Mouse (Mus musculus) liver, postnatal 0 days (tissue): Measurements from ENCODE around the gene Vmn1r198. TPM values are rescaled to one million over a fixed set of nuclear protein-coding genes. Genes with fewer than 3 reads are reported as not detected.
"Not testable (repeated sequence)": the region's sequence is repeated elsewhere in the genome, so short reads cannot be mapped to it uniquely, and the experiment has no call there.

Source experiments
- ATAC-seq: fragments of 200-750 bp; cut with Nextera tagmentation; 2 replicates; pipeline ENCODE4 v1.8.0; 2017; ENCODE audit warnings: mild to moderate bottlenecking, moderate library complexity
- DNase-seq: peaks from one replicate; pipeline ENCODE4 v3.0.0-alpha.2; 2016
- H3K27ac ChIP-seq: fragments of 300-500 bp; sonication (generic); 2 replicates; pipeline ENCODE4 v1.5.1; 2014; ENCODE audit warnings: antibody characterized with exemption, moderate library complexity, mild to moderate bottlenecking, low read depth
- H3K27me3 ChIP-seq: fragments of 300-500 bp; sonication (generic); 2 replicates; pipeline ENCODE4 v1.6.1; 2014; ENCODE audit warnings: low read length, control low read depth, mixed read lengths; ENCODE audit not compliant: insufficient read depth
- H3K36me3 ChIP-seq: fragments of 300-500 bp; sonication (generic); replicated peaks from 2 replicates; pipeline ENCODE4 v1.6.1; 2014; ENCODE audit warnings: mild to moderate bottlenecking, control low read depth, low read length, moderate library complexity, mixed read lengths; ENCODE audit not compliant: insufficient read depth
- H3K4me1 ChIP-seq: fragments of 300-500 bp; sonication (generic); 2 replicates; pipeline ENCODE4 v1.6.1; 2014; ENCODE audit warnings: antibody characterized with exemption, mild to moderate bottlenecking, control low read depth; ENCODE audit not compliant: insufficient read depth
- H3K4me2 ChIP-seq: fragments of 300-500 bp; sonication (generic); 2 replicates; pipeline ENCODE4 v1.6.1; 2014; ENCODE audit warnings: low read depth, mild to moderate bottlenecking, low read length, moderate library complexity, mixed read lengths
- H3K4me3 ChIP-seq: fragments of 300-500 bp; sonication (generic); 2 replicates; pipeline ENCODE4 v1.5.1; 2014; ENCODE audit warnings: low read depth, low read length
- H3K9ac ChIP-seq: fragments of 300-500 bp; sonication (generic); replicated peaks from 2 replicates; pipeline ENCODE4 v1.6.1; 2014; ENCODE audit warnings: mild to moderate bottlenecking, moderate library complexity
- H3K9me3 ChIP-seq: fragments of 300-500 bp; sonication (generic); 2 replicates; pipeline ENCODE4 v1.6.1; 2016; ENCODE audit warnings: mild to moderate bottlenecking, control low read depth, low read length, mixed read lengths
- CTCF ChIP-seq: sonication (generic); IDR thresholded peaks from 2 replicates; pipeline ENCODE4 v1.5.1; 2016; ENCODE audit warnings: antibody characterized with exemption, low read depth
- EP300 ChIP-seq: IDR thresholded peaks from 2 replicates; pipeline ENCODE4 v1.6.1; 2016; ENCODE audit warnings: antibody characterized with exemption, low read depth, mild to moderate bottlenecking
- WGBS: fragments of 180-500 bp; shearing (Covaris S2); extraction: QIAGEN DNeasy Blood & Tissue Kit; methylation state at CpG from one replicate; pipeline ENCODE4 v1.1.7; 2014; ENCODE audit not compliant: insufficient replicate concordance; 5-methylcytosine and 5-hydroxymethylcytosine counted together
- polyA plus RNA-seq: library from polyadenylated mRNA; unstranded; fragments of >200 nt; fragmentation: Nextera tagmentation; extraction: Ambion mirVana; gene quantifications from 2 replicates; pipeline ENCODE4 v1.2.1, GENCODE M21; 2015

Vmn1r198 gene
- polyA plus RNA-seq, 1 experiment from 2014 or later, result not detected

- H3K27me3 ChIP-seq, result no peaks in the 10 kb centered on the region
- no peak for DNase-seq
- no peaks in the 10 kb centered on the region for H3K4me1 ChIP-seq
- no peak for ATAC-seq
- TF ChIP-seq EP300 (no peak), CTCF (no peak)
- H3K4me2 ChIP-seq, result no peak overlapping the region
- H3K27ac ChIP-seq, result no peak overlapping the region
- H3K4me3 ChIP-seq, result no peak overlapping the region
- WGBS, result 74% methylated on average over 1 of the region's 1 CpGs
- no peak overlapping the region for H3K9ac ChIP-seq
- no peaks in the 10 kb centered on the region for H3K36me3 ChIP-seq
- H3K9me3 ChIP-seq, result no peaks in the 10 kb centered on the region
These were observed 14.6 kb upstream of the Vmn1r198 start for GRCm38 (mm10) chr13:22335565-22335964.

GRCm38 (mm10) chr13:22350813-22351212 lies 649 bp downstream of the Vmn1r198 start:
- Histone ChIP-seq H3K9me3 (no peaks in the 10 kb centered on the region), H3K4me2 (no peak overlapping the region), H3K4me1 (no peaks in the 10 kb centered on the region), H3K27me3 (no peaks in the 10 kb centered on the region), H3K36me3 (no peaks in the 10 kb centered on the region), H3K4me3 (no peak overlapping the region), H3K9ac (no peak overlapping the region), H3K27ac (no peak overlapping the region)
- 73% methylated on average over 1 of the region's 1 CpGs for whole genome bisulfite sequencing
- DNase-seq (no peak), ATAC-seq (no peak)
- TF ChIP-seq EP300 (no peak), CTCF (no peak)

GRCm38 (mm10) chr13:22379518-22379917 lies 29.4 kb downstream of the Vmn1r198 start, which contains the start of gene Vmn1r199:
Gene Vmn1r199 (plus strand): TSS chr13:22379818.
- Histone ChIP-seq H3K36me3 (no peaks in the 10 kb centered on the region), H3K27ac (no peak within 1 kb of the TSS), H3K9me3 (no peaks in the 10 kb centered on the region), H3K4me2 (no peak within 1 kb of the TSS), H3K4me1 (no peaks in the 10 kb centered on the region), H3K27me3 (no peaks in the 10 kb centered on the region), H3K9ac (no peak within 1 kb of the TSS), H3K4me3 (no peak within 1 kb of the TSS)
- TF ChIP-seq EP300, result no peak
- ATAC-seq (no peak), DNase-seq (no peak)
- WGBS, result 56% methylated on average over 2 of the region's 2 CpGs

GRCm38 (mm10) chr13:22381128-22381527 lies 31.0 kb downstream of the Vmn1r198 start:
- not testable (repeated sequence) for H3K4me1 ChIP-seq, H3K9me3 ChIP-seq, H3K9ac ChIP-seq, DNase-seq, H3K4me3 ChIP-seq, H3K27ac ChIP-seq, H3K4me2 ChIP-seq, H3K36me3 ChIP-seq, ATAC-seq, H3K27me3 ChIP-seq
- WGBS, result 56% methylated on average over 3 of the region's 3 CpGs

GRCm38 (mm10) chr13:22383401-22383800 lies 33.2 kb downstream of the Vmn1r198 start:
- H3K27ac ChIP-seq, result no peak overlapping the region
- 63% methylated on average over 3 of the region's 3 CpGs for whole genome bisulfite sequencing
- no peak for DNase-seq
- TF ChIP-seq EP300 (no peak), CTCF (no peak)
- H3K4me2 ChIP-seq, result no peak overlapping the region
- H3K9me3 ChIP-seq, result no peaks in the 10 kb centered on the region
- H3K9ac ChIP-seq, result no peak overlapping the region
- H3K27me3 ChIP-seq, result no peaks in the 10 kb centered on the region
- ATAC-seq, result no peak
- H3K4me1 ChIP-seq, result no peaks in the 10 kb centered on the region
- no peaks in the 10 kb centered on the region for H3K36me3 ChIP-seq
- H3K4me3 ChIP-seq, result no peak overlapping the region

GRCm38 (mm10) chr13:22387050-22387449 lies 36.9 kb downstream of the Vmn1r198 start:
- Histone ChIP-seq H3K36me3 (no peaks in the 10 kb centered on the region), H3K4me1 (no peaks in the 10 kb centered on the region), H3K4me2 (no peak overlapping the region), H3K9ac (no peak overlapping the region), H3K27ac (no peak overlapping the region), H3K4me3 (no peak overlapping the region), H3K27me3 (no peaks in the 10 kb centered on the region), H3K9me3 (no peaks in the 10 kb centered on the region)
- ATAC-seq (no peak), DNase-seq (no peak)
- WGBS, result 62% methylated on average over 1 of the region's 1 CpGs
- TF ChIP-seq EP300 (no peak), CTCF (no peak)

GRCm38 (mm10) chr13:22390073-22390472 lies 39.9 kb downstream of the Vmn1r198 start, which contains the start of gene Vmn1r200:
Gene Vmn1r200 (plus strand): TSS chr13:22390373.
- no peak for ATAC-seq
- H3K36me3 ChIP-seq, result no peaks in the 10 kb centered on the region
- no peak within 1 kb of the TSS for H3K27ac ChIP-seq
- no peak for DNase-seq
- no peaks in the 10 kb centered on the region for H3K27me3 ChIP-seq
- WGBS, result 76% methylated on average over 3 of the region's 3 CpGs
- no peaks in the 10 kb centered on the region for H3K9me3 ChIP-seq
- no peak within 1 kb of the TSS for H3K4me2 ChIP-seq
- no peaks in the 10 kb centered on the region for H3K4me1 ChIP-seq
- H3K4me3 ChIP-seq, result no peak within 1 kb of the TSS
- no peak within 1 kb of the TSS for H3K9ac ChIP-seq
- TF ChIP-seq EP300 (no peak), CTCF (no peak)
